Mouse (Mus musculus): Measurements from ENCODE around the gene Foxo6.

DNA sequence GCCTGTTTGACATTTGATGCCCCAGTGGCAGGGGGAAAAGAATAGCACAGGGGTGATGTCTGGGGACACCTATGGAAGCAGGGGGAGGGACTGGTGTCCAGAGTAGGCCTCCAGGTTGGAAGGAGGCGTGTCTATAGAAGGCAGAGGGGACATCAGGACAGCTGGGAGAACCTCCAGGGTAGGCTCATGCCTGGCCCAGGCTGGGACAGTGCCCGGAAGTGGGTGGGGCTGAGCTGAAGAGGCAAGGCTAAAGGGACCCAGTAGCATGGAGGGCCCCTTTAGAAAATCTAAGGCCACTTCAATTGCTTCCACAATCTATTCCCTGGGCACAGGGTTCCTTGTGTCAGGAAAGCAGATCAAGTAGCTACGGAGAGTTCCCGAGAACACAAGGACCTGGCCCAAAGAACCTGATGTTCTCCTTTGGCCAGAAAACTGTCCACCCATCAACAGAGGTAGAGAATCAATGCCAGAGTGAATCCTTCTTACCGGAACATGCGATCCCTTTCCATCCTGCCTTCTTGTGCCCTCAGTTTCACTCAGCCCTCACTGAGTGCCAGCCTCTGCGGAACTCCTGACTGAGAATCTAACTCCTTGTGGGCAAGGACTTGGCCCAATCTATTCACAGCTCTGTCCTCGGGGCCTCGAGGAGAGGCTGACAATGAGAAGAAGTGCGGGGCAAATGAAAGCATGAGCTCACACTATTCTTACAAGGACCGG lies 4.1 kb upstream of the Foxo6 start:
- TF ChIP-seq CTCF (IDR thresholded peaks at IDR 0.05; ENCODE audit: borderline replicate concordance, insufficient read depth, low read length) (no peak), POLR2A (IDR thresholded peaks at IDR 0.05; ENCODE audit: low read depth, low read length) (no peak)

All from embryonic fibroblast, embryonic 13.5 days (primary cell).